Mouse (Mus musculus) thymus, postnatal 36 days (tissue): Measurements from ENCODE around the gene Lif.

Experiments used
- DNase-seq, 2 experiments: peaks; one replicate each; pipeline ENCODE4 v3.0.0; 2022; ENCODE audit warnings: mixed read lengths in 2 of 2

Lif gene

GRCm38 (mm10) chr11:4256846-4257607, at the start of gene Lif:
Lif (plus strand) TSS chr11:4257557.
- DNase-seq: no peak

GRCm38 (mm10) chr11:4207655-4208054, 49.7 kb upstream of the Lif start:
- no peak for DNase-seq

DNA sequence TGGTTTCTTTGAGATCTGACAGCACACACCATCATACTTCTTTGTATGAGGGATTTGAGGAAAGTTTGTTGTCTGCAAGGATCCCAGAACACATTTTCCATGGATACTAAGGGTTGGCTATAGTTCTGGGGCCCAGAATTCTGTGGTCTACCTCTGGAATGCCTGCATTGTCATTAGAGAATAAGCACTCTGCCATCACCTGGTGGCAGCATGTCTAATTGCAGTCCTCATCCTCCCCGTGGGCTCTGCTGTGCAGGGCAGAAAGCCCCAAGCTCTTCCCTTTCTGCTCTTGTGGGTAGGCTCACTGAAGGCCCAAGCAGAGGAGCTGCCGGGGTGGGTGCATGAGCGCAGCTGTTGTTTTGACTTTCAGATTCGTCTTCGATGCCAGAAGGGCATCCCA, 47.8 kb upstream of the Lif start:
- DNase-seq: peak in 1 of 2 experiments; percentile 20

DNA sequence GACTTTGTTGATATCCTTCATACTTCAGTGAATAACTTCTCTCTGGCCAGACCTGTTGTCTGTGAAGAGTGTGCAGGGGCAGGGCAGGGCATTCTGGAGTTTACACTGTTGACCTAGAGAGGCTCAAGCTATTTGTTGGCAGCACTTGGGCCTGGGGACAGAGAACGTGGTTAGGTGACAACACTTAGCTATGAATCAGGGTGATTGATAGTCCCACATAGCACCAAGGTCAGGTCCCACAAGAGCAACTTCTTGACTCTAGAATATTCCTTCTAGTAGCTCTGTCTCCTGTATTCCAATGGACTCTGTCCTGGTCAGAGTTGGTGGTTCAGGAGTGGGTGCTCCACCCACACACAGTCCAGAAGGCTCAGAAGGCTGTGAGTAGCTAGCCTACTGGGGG, 46.6 kb upstream of the Lif start:
- DNase-seq: no peak

- DNase-seq: no peak
Measured at GRCm38 (mm10) chr11:4213107-4213506, 44.2 kb upstream of the Lif start.

DNA sequence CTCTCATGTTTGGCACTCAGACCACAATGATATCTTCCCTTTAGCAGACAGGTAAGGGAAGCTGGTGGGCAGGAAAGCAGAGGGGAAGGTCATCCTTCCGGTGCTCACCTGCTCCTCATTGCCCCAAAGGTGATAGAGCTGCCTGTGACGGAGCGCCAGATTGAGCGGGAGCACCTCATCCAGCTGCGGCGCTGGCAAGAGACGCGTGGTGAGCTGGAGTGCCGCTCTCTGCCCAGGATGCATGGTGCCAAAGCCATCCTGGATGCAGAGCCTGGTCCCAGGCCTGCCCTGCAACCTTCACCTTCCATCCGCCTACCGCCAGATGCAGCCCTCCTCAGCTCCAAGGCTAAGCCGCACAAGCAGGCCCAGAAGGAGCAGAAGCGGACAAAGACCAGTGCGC, 42.8 kb upstream of the Lif start:
- DNase-seq: no peak

GRCm38 (mm10) chr11:4215061-4215460, 42.3 kb upstream of the Lif start:
- DNase-seq: no peak

DNA sequence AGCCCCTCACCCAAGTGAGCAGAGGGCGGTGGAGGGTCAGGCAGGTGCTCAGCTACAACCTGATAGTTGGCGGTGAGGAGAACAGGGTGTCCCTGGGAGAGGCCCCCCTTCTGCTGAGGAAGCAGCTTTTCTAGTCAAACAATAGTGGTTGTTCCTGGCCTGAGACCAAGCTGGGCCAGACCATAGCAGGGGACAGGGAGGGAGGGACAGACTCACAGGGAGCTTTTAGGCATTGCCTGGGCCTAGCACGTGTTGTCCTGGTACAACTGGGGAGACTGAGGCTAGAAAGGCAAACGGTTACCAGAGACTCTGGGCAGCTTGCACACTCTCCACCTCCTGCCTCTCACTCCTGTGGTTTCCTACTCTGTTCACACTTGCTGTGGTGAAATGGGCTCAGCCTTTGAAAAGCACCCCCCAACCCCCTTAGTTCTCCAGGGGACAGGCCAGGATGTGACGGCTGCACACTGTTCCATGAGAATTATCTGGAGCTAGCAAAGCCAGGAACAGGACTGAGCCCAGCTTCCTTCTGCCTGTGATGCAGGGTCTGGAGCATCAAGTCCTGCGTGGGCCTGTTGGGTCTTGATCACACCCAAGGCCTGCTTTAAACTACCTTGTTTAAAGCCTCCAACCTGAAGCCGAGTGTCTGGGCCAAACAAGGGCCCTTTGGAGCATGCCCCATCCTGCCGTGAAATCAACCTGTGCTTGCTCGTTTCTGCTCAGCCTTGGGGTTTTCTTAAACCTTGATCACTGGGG, 40.9 kb upstream of the Lif start:
- DNase-seq: no peak

GRCm38 (mm10) chr11:4217914-4218629, 39.3 kb upstream of the Lif start, which contains the start of gene Castor1:
Castor1 (plus strand) TSS chr11:4218225.
- DNase-seq: peak; percentile 86 to 88

DNA sequence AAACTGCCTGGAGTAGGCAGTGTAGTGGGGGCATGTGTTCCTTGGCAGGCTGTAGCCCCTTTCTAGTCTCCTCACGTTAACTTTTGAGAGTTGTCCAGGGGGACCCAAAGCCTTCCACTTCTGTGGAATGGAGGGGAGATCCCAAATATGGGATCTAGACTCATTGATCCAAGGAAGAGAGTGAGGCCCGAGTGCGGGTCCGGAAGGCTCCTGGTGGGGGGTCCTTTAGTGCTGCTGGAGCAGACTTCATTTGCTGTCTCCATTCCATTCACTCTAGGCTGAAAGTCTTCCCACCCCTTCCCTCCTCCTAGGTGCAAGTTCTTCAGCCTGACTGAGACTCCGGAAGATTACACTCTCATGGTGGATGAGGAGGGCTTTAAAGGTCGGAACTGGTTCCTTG, 38.7 kb upstream of the Lif start:
- DNase-seq: no peak

GRCm38 (mm10) chr11:4219317-4219751, 38.0 kb upstream of the Lif start:
- DNase-seq: peak; percentile 27

GRCm38 (mm10) chr11:4219908-4220307, 37.4 kb upstream of the Lif start:
- no peak for DNase-seq

DNA sequence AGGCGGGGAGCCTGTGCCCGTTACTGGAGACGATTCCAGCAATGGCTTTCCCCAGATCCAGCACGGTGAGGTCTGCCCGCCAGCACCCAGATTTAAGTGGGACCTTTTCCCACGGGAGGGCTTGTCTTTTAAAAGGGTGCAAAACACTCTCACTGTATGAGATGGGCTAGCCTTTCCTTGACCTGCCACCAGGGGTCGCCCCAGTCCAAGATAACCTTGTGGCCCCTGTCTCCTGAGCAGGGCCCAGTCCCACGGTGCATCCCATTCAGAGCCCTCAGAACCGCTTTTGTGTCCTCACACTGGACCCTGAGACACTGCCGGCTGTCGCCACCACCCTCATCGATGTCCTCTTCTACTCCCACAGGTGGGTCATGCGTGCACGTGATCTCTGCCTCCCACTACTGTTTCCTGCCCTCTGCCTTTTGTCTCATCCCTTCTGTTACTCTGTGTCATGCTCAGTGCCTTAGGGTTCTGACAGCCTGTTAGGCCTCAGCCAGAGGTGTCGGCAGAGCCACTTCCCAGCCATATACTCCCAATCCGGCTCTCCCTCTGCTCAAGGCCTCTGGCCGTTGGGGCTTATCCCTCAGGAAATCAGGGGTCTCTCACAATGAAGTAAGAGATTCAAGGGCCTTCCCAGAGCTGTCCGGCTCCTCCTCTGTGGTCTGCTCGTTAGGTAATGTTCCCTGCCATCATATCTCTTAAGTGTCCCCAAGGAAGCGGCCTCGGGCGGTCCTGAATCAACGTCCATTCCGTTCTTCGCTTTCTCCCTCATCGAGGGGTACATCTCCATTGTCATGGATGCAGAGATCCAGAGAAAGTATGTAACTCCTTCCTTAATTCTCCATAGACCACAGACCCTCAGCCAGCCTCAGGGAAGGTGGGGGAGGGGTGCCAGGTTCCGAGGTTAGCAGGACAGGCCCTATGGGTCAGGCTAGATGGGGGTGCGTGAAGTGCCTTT, 36.6 kb upstream of the Lif start:
- peak; percentile 81 to 87 for DNase-seq

DNA sequence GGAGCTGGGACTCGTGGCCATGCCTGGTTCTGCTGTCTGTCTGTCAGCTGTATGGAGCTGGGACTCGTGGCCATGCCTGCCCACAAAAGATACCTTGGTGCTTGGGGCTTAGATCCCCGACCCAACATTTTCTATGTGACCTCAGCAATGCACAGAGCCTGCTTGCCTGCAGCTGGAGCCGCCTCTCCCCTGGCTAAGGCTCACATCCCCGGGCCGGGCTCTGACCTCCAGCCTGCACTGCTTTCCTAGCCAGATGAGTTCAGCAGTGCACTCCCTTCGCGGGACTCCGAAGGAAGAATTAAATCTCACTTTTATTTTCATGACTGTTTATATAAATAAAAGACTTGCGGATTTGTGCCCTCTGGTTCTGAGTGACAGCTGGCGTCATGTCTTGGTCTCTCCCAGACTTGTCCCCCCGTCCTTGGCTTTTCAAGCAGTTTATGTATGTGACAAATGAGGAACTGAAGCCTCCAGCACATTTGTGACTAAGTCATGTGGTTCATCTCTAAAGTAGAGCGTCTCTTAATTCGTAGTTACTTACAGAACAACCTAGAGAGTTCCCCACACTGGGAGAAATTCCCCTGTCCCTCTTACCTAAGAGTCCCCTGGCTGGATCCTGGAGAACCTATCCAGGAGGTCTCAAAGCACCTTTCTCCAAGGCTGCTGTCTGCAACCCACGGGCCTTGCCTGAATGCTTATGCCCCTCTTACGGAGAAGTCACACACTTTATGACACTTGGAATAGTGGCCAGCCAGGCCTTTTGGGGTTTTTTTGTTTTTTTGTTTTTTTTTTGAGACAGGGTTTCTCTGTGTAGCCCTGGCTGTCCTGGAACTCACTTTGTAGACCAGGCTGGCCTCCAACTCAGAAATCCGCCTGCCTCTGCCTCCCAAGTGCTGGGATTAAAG, 35.1 kb upstream of the Lif start:
- no peak for DNase-seq

DNA sequence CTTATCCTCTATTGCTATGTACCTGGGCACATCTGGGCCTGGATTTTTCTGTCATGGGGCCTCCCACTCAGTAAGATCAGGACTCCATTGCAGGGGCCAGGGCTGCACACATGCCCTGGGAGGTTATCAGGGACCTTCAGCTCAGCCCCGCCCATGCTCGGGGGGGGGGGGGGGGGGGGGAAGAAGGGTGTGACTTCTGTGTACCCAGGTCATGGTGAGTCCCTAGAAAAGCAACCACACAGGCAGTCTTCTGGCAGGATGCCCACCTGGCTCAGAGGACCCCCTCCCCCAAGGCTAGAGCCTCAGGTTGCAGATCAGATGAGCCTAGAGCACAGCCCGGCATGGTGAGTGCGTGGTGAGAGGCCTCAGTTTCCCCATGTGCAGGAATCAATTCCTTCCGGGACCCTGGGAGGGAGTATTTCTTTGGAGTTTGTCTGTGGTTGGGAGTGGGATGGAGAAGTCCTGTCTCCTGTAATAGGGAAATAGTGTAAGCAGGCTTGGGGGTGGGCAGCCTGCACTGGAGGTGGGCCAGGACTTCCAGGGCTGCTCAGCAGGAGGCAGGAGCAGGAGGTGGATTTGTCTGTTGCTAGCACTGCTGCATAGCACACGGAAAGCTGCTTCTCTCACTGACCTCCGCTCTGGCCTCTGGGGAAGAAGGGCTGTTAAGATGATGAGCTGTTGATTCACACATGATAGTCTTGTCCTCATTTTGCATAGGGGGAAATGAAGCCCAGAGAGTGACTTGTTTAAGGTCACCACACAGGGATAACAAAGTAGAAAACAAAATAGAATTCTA, 33.8 kb upstream of the Lif start:
- no peak for DNase-seq

- DNase-seq: no peak
Measured at GRCm38 (mm10) chr11:4224223-4224622, 33.1 kb upstream of the Lif start.

DNA sequence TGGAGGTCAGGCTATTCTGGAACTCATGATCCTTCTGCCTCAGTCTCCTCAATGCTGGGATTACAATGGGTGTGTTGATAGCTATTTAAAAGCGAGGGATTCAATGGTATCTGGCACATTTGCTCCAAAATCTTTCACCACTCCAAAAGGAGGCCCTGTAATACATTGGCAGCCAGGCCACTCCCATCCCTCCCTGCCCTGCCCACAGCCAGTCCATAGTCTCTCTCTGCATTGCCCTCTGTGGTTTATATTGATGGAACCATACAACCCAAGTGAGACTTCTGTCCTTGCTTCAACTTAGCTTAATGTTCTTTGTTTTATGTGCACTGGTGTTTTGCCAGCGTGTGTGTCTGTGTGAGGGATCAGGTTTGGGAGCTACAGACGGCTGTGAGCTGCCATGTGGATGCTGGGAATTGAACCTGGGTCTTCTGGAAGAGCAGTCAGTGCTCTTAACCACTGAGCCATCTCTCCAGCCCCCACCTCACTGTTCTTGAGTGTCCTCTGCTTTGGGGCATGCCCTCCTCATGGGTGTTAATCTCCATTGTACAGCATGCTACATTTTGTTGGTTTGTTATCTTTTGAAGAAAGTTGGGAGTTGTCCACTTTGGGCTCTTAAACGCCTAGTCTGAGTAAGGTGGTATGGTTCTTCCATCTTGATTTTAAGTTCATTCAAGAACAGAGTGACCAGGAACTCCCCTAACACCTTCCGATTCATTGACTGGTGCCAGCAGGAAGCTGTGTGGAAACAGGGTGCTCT, 30.6 kb upstream of the Lif start:
- DNase-seq: no peak

DNA sequence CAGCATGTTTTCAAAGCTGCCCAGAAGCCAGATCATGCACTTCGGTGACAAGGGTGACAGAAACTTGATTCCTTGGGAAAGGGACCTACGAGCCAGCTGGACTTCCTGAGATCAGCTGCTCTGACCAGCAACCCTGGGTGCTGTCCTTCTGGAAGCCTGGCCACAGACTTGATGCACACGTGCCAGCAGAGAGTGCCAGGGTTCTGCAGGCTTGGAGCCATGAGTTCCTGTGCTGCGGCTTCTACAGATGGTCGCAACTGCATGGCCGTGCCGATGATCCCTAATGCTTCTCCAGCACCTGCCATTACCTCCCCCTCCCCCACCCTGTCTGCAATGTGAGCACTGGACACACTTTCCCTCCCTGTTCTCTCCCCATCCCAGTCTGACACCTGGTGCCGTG, 28.9 kb upstream of the Lif start:
- DNase-seq: no peak

DNA sequence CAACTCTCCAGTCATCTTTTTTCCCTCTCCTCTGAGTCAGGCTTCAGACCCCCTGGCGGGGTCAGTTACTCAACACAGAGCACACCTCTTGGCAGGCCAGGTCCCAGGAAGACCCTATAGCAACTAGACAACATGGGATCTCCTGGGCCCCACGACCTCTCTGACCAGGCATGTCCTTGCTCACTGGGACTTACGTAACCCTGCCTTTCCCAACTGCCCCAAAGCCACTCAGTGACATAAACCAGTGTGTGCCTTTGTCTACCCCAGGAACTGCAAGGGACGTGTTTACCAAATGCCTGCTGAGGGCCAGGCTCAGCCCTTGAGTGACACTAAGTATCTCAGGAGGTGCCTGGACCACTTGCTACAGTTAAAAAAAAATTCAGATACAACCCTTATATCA, 27.5 kb upstream of the Lif start:
- no peak for DNase-seq

DNA sequence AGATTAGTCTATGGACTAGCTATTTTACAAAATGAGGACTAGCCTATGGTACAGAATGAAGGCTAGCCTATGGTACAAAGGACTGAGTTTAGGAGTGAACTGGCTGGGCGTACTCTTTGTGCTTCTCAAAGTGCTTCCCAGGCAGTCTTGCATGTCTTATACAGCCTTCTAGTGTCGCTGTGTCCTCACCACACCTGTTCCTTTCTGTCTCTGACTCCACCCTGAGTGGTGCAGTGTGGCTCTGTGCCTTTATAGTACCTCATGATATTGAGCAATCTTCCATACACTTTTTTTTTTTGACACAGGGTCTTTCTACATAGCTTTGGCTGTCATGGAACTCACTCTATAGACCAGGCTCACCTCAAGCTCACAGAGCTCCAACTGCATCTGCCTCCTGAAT, 25.9 kb upstream of the Lif start:
- no peak for DNase-seq
